Mouse (Mus musculus): ENCODE data around the gene Hbb-bs. TPM values are rescaled to one million over a fixed set of nuclear protein-coding genes. Genes with fewer than 3 reads are reported as not detected.
"Not testable (repeated sequence)": the region's sequence is repeated elsewhere in the genome, so short reads cannot be mapped to it uniquely, and the experiment has no call there.

Gene Hbb-bs
- total and polyA plus RNA-seq, 2 experiments from 2014 or later, result 1,064 to 1,616 TPM

- WGBS, result 64% methylated on average over 1 of the region's 1 CpGs
- H3K4me1 ChIP-seq (ENCODE audit: insufficient read depth, low read length), result no peaks in the 10 kb centered on the region
- H3K9me3 ChIP-seq (ENCODE audit: low read length), result no peaks in the 10 kb centered on the region
- no peak overlapping the region for H3K4me2 ChIP-seq (ENCODE audit: low read depth, low read length)
- H3K27me3 ChIP-seq (ENCODE audit: insufficient read depth, low read length), result no peaks in the 10 kb centered on the region
- no peaks in the 10 kb centered on the region for H3K36me3 ChIP-seq (ENCODE audit: insufficient read depth, low read length)
- no peak for DNase-seq (ENCODE audit: low spot score)
- ATAC-seq, result no peak
- H3K4me3 ChIP-seq (ENCODE audit: low read length), result no peak overlapping the region
- no peak overlapping the region for H3K9ac ChIP-seq (replicated peaks; ENCODE audit: low read length)
- H3K27ac ChIP-seq, result no peak overlapping the region
- no peak for TF ChIP-seq CTCF (IDR thresholded peaks at IDR 0.05; ENCODE audit: low read depth)
Measured at GRCm38 (mm10) chr7:103860855-103861254, 33.0 kb upstream of the Hbb-bs start.

- H3K9ac ChIP-seq (replicated peaks; ENCODE audit: low read length), result no peak overlapping the region
- WGBS, result 71% methylated on average over 2 of the region's 2 CpGs
- H3K27me3 ChIP-seq (ENCODE audit: insufficient read depth, low read length), result no peaks in the 10 kb centered on the region
- ATAC-seq (no peak), DNase-seq (ENCODE audit: low spot score) (no peak)
- H3K4me2 ChIP-seq (ENCODE audit: low read depth, low read length), result no peak overlapping the region
- H3K36me3 ChIP-seq (ENCODE audit: insufficient read depth, low read length), result no peaks in the 10 kb centered on the region
- no peak overlapping the region for H3K4me3 ChIP-seq (ENCODE audit: low read length)
- TF ChIP-seq CTCF (IDR thresholded peaks at IDR 0.05; ENCODE audit: low read depth), result no peak
- no peaks in the 10 kb centered on the region for H3K9me3 ChIP-seq (ENCODE audit: low read length)
- H3K27ac ChIP-seq, result no peak overlapping the region
- H3K4me1 ChIP-seq (ENCODE audit: insufficient read depth, low read length), result no peaks in the 10 kb centered on the region
Measured at GRCm38 (mm10) chr7:103859076-103859475, 31.2 kb upstream of the Hbb-bs start.

GRCm38 (mm10) chr7:103854669-103855068 lies 26.8 kb upstream of the Hbb-bs start:
- ATAC-seq (no peak), DNase-seq (ENCODE audit: low spot score) (no peak)
- 70% methylated on average over 1 of the region's 1 CpGs for WGBS

GRCm38 (mm10) chr7:103853090-103853489 lies 25.2 kb upstream of the Hbb-bs start, which contains the start of gene Hbb-y:
TSS of gene Hbb-y (minus strand) at chr7:103853216.
- 61% methylated on average over 2 of the region's 2 CpGs for WGBS
- no peak within 1 kb of the TSS for H3K4me2 ChIP-seq (ENCODE audit: low read depth, low read length)
- no peak within 1 kb of the TSS for H3K9ac ChIP-seq (replicated peaks; ENCODE audit: low read length)
- ATAC-seq (no peak), DNase-seq (ENCODE audit: low spot score) (no peak)
- TF ChIP-seq CTCF (IDR thresholded peaks at IDR 0.05; ENCODE audit: low read depth), result no peak
- no peaks in the 10 kb centered on the region for H3K36me3 ChIP-seq (ENCODE audit: insufficient read depth, low read length)
- H3K27me3 ChIP-seq (ENCODE audit: insufficient read depth, low read length), result no peaks in the 10 kb centered on the region
- H3K27ac ChIP-seq, result no peak within 1 kb of the TSS
- H3K4me3 ChIP-seq (ENCODE audit: low read length), result no peak within 1 kb of the TSS
- no peaks in the 10 kb centered on the region for H3K9me3 ChIP-seq (ENCODE audit: low read length)
- H3K4me1 ChIP-seq (ENCODE audit: insufficient read depth, low read length), result no peaks in the 10 kb centered on the region

More at GRCm38 (mm10) chr7:103854669-103855068, 26.8 kb upstream of the Hbb-bs start:
- no peak overlapping the region for H3K4me3 ChIP-seq (ENCODE audit: low read length)
- no peak overlapping the region for H3K27ac ChIP-seq
- no peaks in the 10 kb centered on the region for H3K4me1 ChIP-seq (ENCODE audit: insufficient read depth, low read length)
- H3K27me3 ChIP-seq (ENCODE audit: insufficient read depth, low read length), result no peaks in the 10 kb centered on the region
- TF ChIP-seq CTCF (IDR thresholded peaks at IDR 0.05; ENCODE audit: low read depth), result no peak
- no peaks in the 10 kb centered on the region for H3K36me3 ChIP-seq (ENCODE audit: insufficient read depth, low read length)
- no peaks in the 10 kb centered on the region for H3K9me3 ChIP-seq (ENCODE audit: low read length)
- H3K4me2 ChIP-seq (ENCODE audit: low read depth, low read length), result no peak overlapping the region
- no peak overlapping the region for H3K9ac ChIP-seq (replicated peaks; ENCODE audit: low read length)

GRCm38 (mm10) chr7:103844525-103845325 lies 16.8 kb upstream of the Hbb-bs start:
- H3K27ac ChIP-seq, result no peak overlapping the region
- DNase-seq (ENCODE audit: low spot score) (no peak), ATAC-seq (no peak)
- H3K9me3 ChIP-seq (ENCODE audit: low read length), result no peaks in the 10 kb centered on the region
- WGBS, result 69% methylated on average over 2 of the region's 2 CpGs
- H3K4me1 ChIP-seq (ENCODE audit: insufficient read depth, low read length), result no peaks in the 10 kb centered on the region
- no peak for TF ChIP-seq CTCF (IDR thresholded peaks at IDR 0.05; ENCODE audit: low read depth)
- H3K27me3 ChIP-seq (ENCODE audit: insufficient read depth, low read length), result no peaks in the 10 kb centered on the region
- no peak overlapping the region for H3K4me2 ChIP-seq (ENCODE audit: low read depth, low read length)
- H3K9ac ChIP-seq (replicated peaks; ENCODE audit: low read length), result no peak overlapping the region
- no peaks in the 10 kb centered on the region for H3K36me3 ChIP-seq (ENCODE audit: insufficient read depth, low read length)
- H3K4me3 ChIP-seq (ENCODE audit: low read length), result no peak overlapping the region

- H3K9ac ChIP-seq (replicated peaks; ENCODE audit: low read length), result no peak within 1 kb of the TSS
- no peak within 1 kb of the TSS for H3K27ac ChIP-seq
- ATAC-seq (no peak), DNase-seq (ENCODE audit: low spot score) (no peak)
- no peak for TF ChIP-seq CTCF (IDR thresholded peaks at IDR 0.05; ENCODE audit: low read depth)
- H3K4me3 ChIP-seq (ENCODE audit: low read length), result no peak within 1 kb of the TSS
- H3K36me3 ChIP-seq (ENCODE audit: insufficient read depth, low read length), result no peaks in the 10 kb centered on the region
- H3K4me1 ChIP-seq (ENCODE audit: insufficient read depth, low read length), result no peaks in the 10 kb centered on the region
- WGBS, result 78% methylated on average over 2 of the region's 2 CpGs
- no peaks in the 10 kb centered on the region for H3K27me3 ChIP-seq (ENCODE audit: insufficient read depth, low read length)
- H3K9me3 ChIP-seq (ENCODE audit: low read length), result no peaks in the 10 kb centered on the region
- no peak within 1 kb of the TSS for H3K4me2 ChIP-seq (ENCODE audit: low read depth, low read length)
Measured at GRCm38 (mm10) chr7:103843034-103843433, 15.1 kb upstream of the Hbb-bs start, which contains the start of gene Hbb-bh1. TSS of gene Hbb-bh1 (minus strand) at chr7:103843164.

- 70% methylated on average over 3 of the region's 3 CpGs for WGBS
Measured at GRCm38 (mm10) chr7:103840268-103840667, 12.4 kb upstream of the Hbb-bs start, which contains the start of gene Hbb-bh2. TSS of gene Hbb-bh2 (minus strand) at chr7:103840520.

GRCm38 (mm10) chr7:103827139-103827538 lies 757 bp downstream of the Hbb-bs start:
- H3K27ac ChIP-seq, result not testable (repeated sequence)
- no CpG with 5 or more reads among the region's 2 CpGs for WGBS

More at GRCm38 (mm10) chr7:103840268-103840667, 12.4 kb upstream of the Hbb-bs start, which contains the start of gene Hbb-bh2:
- H3K4me2 ChIP-seq (ENCODE audit: low read depth, low read length), result no peak within 1 kb of the TSS
- no peak for TF ChIP-seq CTCF (IDR thresholded peaks at IDR 0.05; ENCODE audit: low read depth)
- no peaks in the 10 kb centered on the region for H3K4me1 ChIP-seq (ENCODE audit: insufficient read depth, low read length)
- H3K27me3 ChIP-seq (ENCODE audit: insufficient read depth, low read length), result no peaks in the 10 kb centered on the region
- H3K36me3 ChIP-seq (ENCODE audit: insufficient read depth, low read length), result no peaks in the 10 kb centered on the region
- ATAC-seq (no peak), DNase-seq (ENCODE audit: low spot score) (no peak)
- H3K9me3 ChIP-seq (ENCODE audit: low read length), result no peaks in the 10 kb centered on the region
- H3K4me3 ChIP-seq (ENCODE audit: low read length), result no peak within 1 kb of the TSS
- no peak within 1 kb of the TSS for H3K9ac ChIP-seq (replicated peaks; ENCODE audit: low read length)
- no peak within 1 kb of the TSS for H3K27ac ChIP-seq

More at GRCm38 (mm10) chr7:103827139-103827538, 757 bp downstream of the Hbb-bs start:
- not testable (repeated sequence) for H3K4me2 ChIP-seq (ENCODE audit: low read depth, low read length); H3K9ac ChIP-seq (replicated peaks; ENCODE audit: low read length); H3K9me3 ChIP-seq (ENCODE audit: low read length); ATAC-seq; DNase-seq (ENCODE audit: low spot score); H3K27me3 ChIP-seq (ENCODE audit: insufficient read depth, low read length); H3K4me3 ChIP-seq (ENCODE audit: low read length); H3K36me3 ChIP-seq (ENCODE audit: insufficient read depth, low read length); H3K4me1 ChIP-seq (ENCODE audit: insufficient read depth, low read length)
